Comparison of ENCODE assay signal across 30 mouse cellular contexts in the genomic region with DNA sequence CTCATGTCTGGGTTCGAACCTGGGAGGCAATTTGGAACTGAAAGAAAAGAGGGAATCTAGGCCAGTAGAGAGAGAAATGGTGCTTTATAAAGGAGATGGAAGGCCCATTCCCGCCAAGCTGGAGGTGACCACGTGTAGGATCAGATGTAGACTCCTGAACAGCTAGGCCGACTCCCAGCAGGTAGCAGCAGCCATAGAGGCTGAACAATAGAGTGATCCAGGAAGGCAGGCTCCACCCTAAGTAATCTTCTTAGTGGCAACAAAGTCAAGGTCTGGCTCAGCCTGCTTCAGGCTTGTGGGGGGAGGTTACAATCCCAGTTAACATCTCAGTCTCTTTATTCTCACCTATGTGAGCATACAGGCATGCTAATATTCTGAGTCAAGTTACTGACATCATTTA.
"Had no signal": no experiment of that assay in that cellular context is flagged by ENCODE, and none has a peak within 500 bp of the region (broad histone marks: within the 10 kb centered on the region; RNA-seq: fewer than 3 reads in every experiment).

No protein-coding gene starts in this region.

- H3K9ac ChIP-seq: heart, embryonic 12.5 days; heart, embryonic 13.5 days; heart, embryonic 15.5 days; hindbrain, embryonic 12.5 days; hindbrain, embryonic 13.5 days; hindbrain, embryonic 14.5 days; hindbrain, embryonic 15.5 days; intestine, embryonic 15.5 days; kidney, embryonic 15.5 days had no signal

- H3K27ac ChIP-seq: heart, embryonic 13.5 days; heart, embryonic 15.5 days; hindbrain, embryonic 10.5 days; hindbrain, embryonic 12.5 days; hindbrain, embryonic 13.5 days; hindbrain, embryonic 14.5 days; hindbrain, embryonic 15.5 days; hindbrain, postnatal 0 days; intestine, embryonic 15.5 days; kidney, embryonic 15.5 days; kidney, postnatal 0 days; layer of hippocampus, adult 2 months; left cerebral cortex, adult 2 months had no signal

- H3K36me3 ChIP-seq: heart, embryonic 12.5 days; heart, embryonic 13.5 days; heart, embryonic 15.5 days; hindbrain, embryonic 10.5 days; hindbrain, embryonic 12.5 days; hindbrain, embryonic 13.5 days; hindbrain, embryonic 15.5 days; intestine, embryonic 15.5 days; kidney, embryonic 15.5 days had no signal

- H3K4me3 ChIP-seq: heart, embryonic 12.5 days; heart, embryonic 13.5 days; heart, embryonic 15.5 days; hindbrain, embryonic 10.5 days; hindbrain, embryonic 12.5 days; hindbrain, embryonic 13.5 days; hindbrain, embryonic 15.5 days; intestine, embryonic 15.5 days; kidney, embryonic 15.5 days; layer of hippocampus, adult 2 months; left cerebral cortex, adult 2 months had no signal

- H3K9me3 ChIP-seq: heart, embryonic 12.5 days; heart, embryonic 13.5 days; heart, embryonic 15.5 days; hindbrain, embryonic 10.5 days; hindbrain, embryonic 12.5 days; hindbrain, embryonic 13.5 days; hindbrain, embryonic 15.5 days; intestine, embryonic 15.5 days; kidney, embryonic 15.5 days had no signal

- DNase-seq: heart, postnatal 10 days; heart, postnatal 14 days; heart, postnatal 36 days; heart, postnatal 4 days; kidney, adult 11 months; kidney, adult 18-20 months; kidney, adult 2 months; kidney, adult 8-10 months; kidney, adult 9 months; kidney, postnatal 10 days; kidney, postnatal 14 days; kidney, postnatal 25 days; kidney, postnatal 36 days; kidney, postnatal 4 days; layer of hippocampus, adult 9-11 months; layer of hippocampus, postnatal 36 days had no signal

- H3K4me1 ChIP-seq: heart, embryonic 12.5 days; heart, embryonic 13.5 days; heart, embryonic 15.5 days; hindbrain, embryonic 10.5 days; hindbrain, embryonic 12.5 days; hindbrain, embryonic 13.5 days; hindbrain, embryonic 15.5 days; intestine, embryonic 15.5 days; kidney, embryonic 15.5 days had no signal
